Comparison of ENCODE assay signal across 8 mouse cellular contexts in the genomic region with DNA sequence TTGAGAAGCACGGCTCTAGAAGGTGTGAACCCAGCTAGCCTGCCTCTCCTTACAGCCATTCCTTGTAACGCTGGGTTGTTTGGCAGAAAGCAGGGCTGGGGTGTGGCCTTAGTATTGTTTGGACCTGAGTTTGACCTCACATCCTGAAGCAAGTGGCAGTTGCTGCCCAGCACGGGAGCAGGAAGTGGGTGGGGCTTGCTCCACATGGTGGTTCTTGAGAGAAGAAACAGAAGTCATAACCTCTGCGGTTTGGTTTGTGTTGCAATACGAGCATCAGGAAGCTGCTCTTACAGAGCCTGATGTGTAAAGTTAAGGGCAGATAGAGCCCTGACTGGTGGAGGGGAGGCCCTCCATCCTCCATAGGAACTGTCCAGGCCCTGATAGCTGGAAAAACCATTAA. TPM values are rescaled to one million over a fixed set of nuclear protein-coding genes. Genes with fewer than 3 reads are reported as not detected.
DNase-seq lines count a peak whose midpoint lies in the region; ATAC-seq lines count a peak whose summit lies in the region.

No protein-coding gene starts in this region.

- H3K27me3 ChIP-seq in midbrain, embryonic 14.5 days (ENCODE audit: control insufficient read depth, insufficient read depth, low read length), result no peaks in the 10 kb centered on the region
- H3K27me3 ChIP-seq in midbrain, embryonic 15.5 days (replicated peaks), result no peaks in the 10 kb centered on the region
- H3K27me3 ChIP-seq in heart, embryonic 15.5 days, result no peaks in the 10 kb centered on the region
- peaks cover 4% of the 10 kb centered on the region; the same call in 1 of the 2 replicates for H3K27me3 ChIP-seq in limb, embryonic 12.5 days

- H3K9me3 ChIP-seq in midbrain, embryonic 14.5 days (ENCODE audit: control insufficient read depth, low read length), result no peaks in the 10 kb centered on the region
- H3K9me3 ChIP-seq in midbrain, embryonic 15.5 days, result no peaks in the 10 kb centered on the region
- no peaks in the 10 kb centered on the region for H3K9me3 ChIP-seq in heart, embryonic 15.5 days (replicated peaks)
- no peaks in the 10 kb centered on the region for H3K9me3 ChIP-seq in limb, embryonic 12.5 days

- no peaks in the 10 kb centered on the region for H3K36me3 ChIP-seq in midbrain, embryonic 14.5 days (ENCODE audit: control insufficient read depth, insufficient read depth, low read length)
- H3K36me3 ChIP-seq in midbrain, embryonic 15.5 days (replicated peaks), result no peaks in the 10 kb centered on the region
- H3K36me3 ChIP-seq in heart, embryonic 15.5 days, result no peaks in the 10 kb centered on the region; the same call in 1 of the 2 replicates
- H3K36me3 ChIP-seq in limb, embryonic 12.5 days, result no peaks in the 10 kb centered on the region

- no peak overlapping the region for H3K9ac ChIP-seq in midbrain, embryonic 14.5 days (replicated peaks; ENCODE audit: low read length)
- no peak overlapping the region for H3K9ac ChIP-seq in midbrain, embryonic 15.5 days
- H3K9ac ChIP-seq in heart, embryonic 15.5 days, result no peak overlapping the region
- H3K9ac ChIP-seq in limb, embryonic 12.5 days (replicated peaks), result no peak overlapping the region

- DNase-seq in midbrain, embryonic 14.5 days, result peak; percentile 21
- DNase-seq in naive thymus-derived CD4-positive, alpha-beta T cell, adult 2 months (ENCODE audit: low read depth), result peak; percentile 86
- no peak for DNase-seq in cerebellum, postnatal 36 days
- no peak for DNase-seq in cerebellum, adult 11-12 months

- no peak overlapping the region for H3K27ac ChIP-seq in midbrain, embryonic 14.5 days (replicated peaks; ENCODE audit: low read depth, low read length)
- no peak overlapping the region for H3K27ac ChIP-seq in midbrain, embryonic 15.5 days
- H3K27ac ChIP-seq in brown adipose tissue, adult 24 weeks (replicated peaks; ENCODE audit: low read depth, low read length), result peak overlapping the region; percentile 92
- peak overlapping the region; percentile 63 for H3K27ac ChIP-seq in heart, embryonic 15.5 days
- H3K27ac ChIP-seq in limb, embryonic 12.5 days, result no peak overlapping the region

- WGBS in midbrain, embryonic 14.5 days, result 55% methylated on average over 5 of the region's 5 CpGs
- 61% methylated on average over 5 of the region's 5 CpGs for whole genome bisulfite sequencing in midbrain, embryonic 15.5 days
- WGBS in heart, embryonic 15.5 days, result 24% methylated on average over 5 of the region's 5 CpGs
- 13% methylated on average over 5 of the region's 5 CpGs for WGBS in limb, embryonic 12.5 days

- H3K4me1 ChIP-seq in midbrain, embryonic 14.5 days (ENCODE audit: control insufficient read depth, insufficient read depth, low read length), result no peaks in the 10 kb centered on the region
- H3K4me1 ChIP-seq in midbrain, embryonic 15.5 days, result 0 out of 2 replicates have a peak, but pooled peaks cover 4% of the 10 kb centered on the region
- no peaks in the 10 kb centered on the region for H3K4me1 ChIP-seq in brown adipose tissue, adult 24 weeks (ENCODE audit: control insufficient read depth, insufficient read depth, insufficient read length, low read length)
- 0 out of 2 replicates have a peak, but pooled peaks cover 9% of the 10 kb centered on the region for H3K4me1 ChIP-seq in heart, embryonic 15.5 days (replicated peaks)
- H3K4me1 ChIP-seq in limb, embryonic 12.5 days (replicated peaks), result peaks cover 20% of the 10 kb centered on the region; the same call in 1 of the 2 replicates

- H3K4me2 ChIP-seq in midbrain, embryonic 14.5 days (ENCODE audit: low read length), result no peak overlapping the region
- no peak overlapping the region for H3K4me2 ChIP-seq in midbrain, embryonic 15.5 days
- H3K4me2 ChIP-seq in heart, embryonic 15.5 days, result no peak overlapping the region
- no peak overlapping the region for H3K4me2 ChIP-seq in limb, embryonic 12.5 days

- H3K4me3 ChIP-seq in midbrain, embryonic 14.5 days (replicated peaks; ENCODE audit: low read depth, low read length), result no peak overlapping the region
- no peak overlapping the region for H3K4me3 ChIP-seq in midbrain, embryonic 15.5 days
- H3K4me3 ChIP-seq in brown adipose tissue, adult 24 weeks (ENCODE audit: insufficient read depth, low read depth, low read length), result no peak overlapping the region
- no peak overlapping the region for H3K4me3 ChIP-seq in heart, embryonic 15.5 days
- no peak overlapping the region for H3K4me3 ChIP-seq in limb, embryonic 12.5 days (replicated peaks)

- ATAC-seq in midbrain, embryonic 14.5 days (ENCODE audit: low FRiP score, low TSS enrichment), result no peak
- no peak for ATAC-seq in midbrain, embryonic 15.5 days (replicated peaks)
- peak; percentile 69 for ATAC-seq in heart, embryonic 15.5 days (replicated peaks; ENCODE audit: insufficient number of reproducible peaks, insufficient read depth, low FRiP score, low read depth)
- ATAC-seq in limb, embryonic 12.5 days (ENCODE audit: insufficient number of reproducible peaks, insufficient read depth, low FRiP score, low TSS enrichment, low read depth), result peak; percentile 16; the same call in 1 of the 2 replicates

RNA-seq across cellular contexts. Expression of a gene that starts 17.8 kb away (rescaled TPM):
- polyA plus RNA-seq in midbrain, embryonic 14.5 days (2014; fragmentation: Nextera tagmentation; extraction: Ambion mirVana), result 28.1 and 43.3 TPM in 2 replicates
- 27.9 and 32.1 TPM in 2 replicates for polyA plus RNA-seq in midbrain, embryonic 15.5 days (2015; fragmentation: Nextera tagmentation; extraction: Ambion mirVana)
- polyA plus RNA-seq in brown adipose tissue, adult 24 weeks (2012; ENCODE audit: insufficient read depth, insufficient read length, missing spikeins), result 5.8 and 11.8 TPM in 2 replicates
- polyA plus RNA-seq in heart, embryonic 15.5 days (2015; fragmentation: Nextera tagmentation; extraction: Ambion mirVana), result 55.7 and 74.5 TPM in 2 replicates
- polyA plus RNA-seq in limb, embryonic 12.5 days (2016; fragmentation: Nextera tagmentation; extraction: Ambion mirVana), result 140 and 142 TPM in 2 replicates

Comparison
In these comparisons a context has a peak if more than half of its experiments do, and no peak if none do; other contexts are left out.
1. ATAC-seq: peak in heart, embryonic 15.5 days (single experiment) and limb, embryonic 12.5 days (single experiment); none in midbrain, embryonic 14.5 days (single experiment) and midbrain, embryonic 15.5 days (single experiment).
2. DNase-seq: peak in midbrain, embryonic 14.5 days (single experiment) and naive thymus-derived CD4-positive, alpha-beta T cell, adult 2 months (single experiment); none in cerebellum, postnatal 36 days (0 of 2) and cerebellum, adult 11-12 months (single experiment).
3. H3K27ac ChIP-seq: peak in brown adipose tissue, adult 24 weeks (single experiment) and heart, embryonic 15.5 days (single experiment); none in midbrain, embryonic 14.5 days (single experiment), midbrain, embryonic 15.5 days (single experiment) and limb, embryonic 12.5 days (single experiment).